Mouse (Mus musculus): ENCODE measurements around the gene Mb.

- no peak for TF ChIP-seq USF1 (IDR thresholded peaks at IDR 0.05; ENCODE audit: low read depth, low read length)
- TF ChIP-seq CTCF (IDR thresholded peaks at IDR 0.05 in 2 of 3, conservative IDR thresholded peaks at IDR 0.05 in 1 of 3; ENCODE audit: control insufficient read depth in 1 of 3, insufficient read depth in 1 of 3, low read depth in 2 of 3, low read length in 3 of 3, poor library complexity in 1 of 3, severe bottlenecking in 1 of 3): no peak
- no peak for TF ChIP-seq POLR2A (IDR thresholded peaks at IDR 0.05; ENCODE audit: control insufficient read depth in 1 of 2, insufficient read depth in 1 of 2, low read depth in 1 of 2, low read length in 2 of 2, poor library complexity in 1 of 2)
- no peak for TF ChIP-seq E2F4 (IDR thresholded peaks at IDR 0.05; ENCODE audit: borderline replicate concordance, low read depth, low read length)
- TF ChIP-seq MXI1 (IDR thresholded peaks at IDR 0.05; ENCODE audit: low read depth, low read length): no peak
- no peak for TF ChIP-seq GATA1 (IDR thresholded peaks at IDR 0.05; ENCODE audit: low read depth, low read length)
- no peak for TF ChIP-seq ZKSCAN1 (IDR thresholded peaks at IDR 0.05; ENCODE audit: low read depth, low read length)
- TF ChIP-seq MYB (IDR thresholded peaks at IDR 0.05; ENCODE audit: low read depth, low read length): no peak
- no peak for TF ChIP-seq JUND (IDR thresholded peaks at IDR 0.05; ENCODE audit: low read depth, low read length)
- no peak for TF ChIP-seq BHLHE40 (IDR thresholded peaks at IDR 0.05; ENCODE audit: borderline replicate concordance, low read depth, low read length)
- no peak for TF ChIP-seq NRF1 (IDR thresholded peaks at IDR 0.05; ENCODE audit: insufficient read depth, low read depth, low read length, poor library complexity, severe bottlenecking)
- TF ChIP-seq ZC3H11A (IDR thresholded peaks at IDR 0.05; ENCODE audit: low read depth, low read length): no peak
Measured at GRCm38 (mm10) chr15:76976619-76977018, 73.9 kb downstream of the Mb start.
